Mouse (Mus musculus) ES-E14 (cell line): ENCODE measurements around the gene Ormdl2.

Experiments used
- CHD2 ChIP-seq: IDR thresholded peaks from 2 replicates; pipeline ENCODE4 v1.6.1; 2014; ENCODE audit warnings: mild to moderate bottlenecking, low read depth, low read length, inconsistent platforms
- MAFK ChIP-seq: IDR thresholded peaks from 2 replicates; pipeline ENCODE4 v1.6.1; 2014; ENCODE audit warnings: mild to moderate bottlenecking, low read depth, low read length, inconsistent platforms; ENCODE audit not compliant: insufficient read depth

DNA sequence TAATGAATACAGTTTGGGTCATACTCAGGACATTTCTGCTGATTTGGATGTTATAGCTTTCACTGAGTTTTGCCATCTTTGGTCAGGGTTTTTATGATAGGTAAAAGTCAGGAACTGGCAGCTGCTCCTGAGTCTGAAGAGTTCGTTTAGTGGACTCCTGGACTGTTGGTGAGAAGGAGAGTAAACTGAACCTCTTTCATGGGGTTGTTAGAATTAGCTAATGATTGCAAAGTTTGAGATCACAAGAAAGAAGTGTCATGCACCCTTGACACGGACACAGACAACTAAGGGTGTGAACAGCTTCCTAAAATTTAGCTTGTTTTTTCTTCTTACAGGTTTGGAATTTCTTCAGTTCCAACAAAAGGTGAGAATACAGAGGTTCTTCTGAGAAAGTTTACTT, 27.0 kb upstream of the Ormdl2 start:
- TF ChIP-seq CHD2 (no peak), MAFK (no peak)
